Mouse (Mus musculus): Measurements from ENCODE around the gene Cadm4.

Gene Cadm4

DNA sequence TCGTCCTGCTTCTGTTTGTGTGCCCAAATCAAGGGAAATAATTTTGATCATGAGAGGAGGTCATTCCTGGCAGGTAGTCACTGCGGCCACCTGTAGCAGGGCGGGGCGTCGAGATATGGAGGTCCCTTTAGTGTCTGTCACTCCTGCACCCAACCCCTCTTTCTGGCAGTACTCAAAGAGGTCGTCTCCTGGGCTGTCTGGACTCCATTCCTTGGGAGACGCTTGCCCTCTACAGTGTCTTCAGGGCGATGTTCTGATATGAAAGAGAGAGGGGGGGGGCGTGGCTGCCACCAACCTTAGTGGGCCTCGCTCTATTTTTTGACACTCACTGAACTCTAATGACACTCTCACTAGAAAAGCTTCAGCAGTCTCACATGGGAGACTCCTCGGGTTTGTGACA is 47.8 kb downstream of the Cadm4 start:
- no peak for DNase-seq (ENCODE audit: extremely low read depth, low read depth)

DNA sequence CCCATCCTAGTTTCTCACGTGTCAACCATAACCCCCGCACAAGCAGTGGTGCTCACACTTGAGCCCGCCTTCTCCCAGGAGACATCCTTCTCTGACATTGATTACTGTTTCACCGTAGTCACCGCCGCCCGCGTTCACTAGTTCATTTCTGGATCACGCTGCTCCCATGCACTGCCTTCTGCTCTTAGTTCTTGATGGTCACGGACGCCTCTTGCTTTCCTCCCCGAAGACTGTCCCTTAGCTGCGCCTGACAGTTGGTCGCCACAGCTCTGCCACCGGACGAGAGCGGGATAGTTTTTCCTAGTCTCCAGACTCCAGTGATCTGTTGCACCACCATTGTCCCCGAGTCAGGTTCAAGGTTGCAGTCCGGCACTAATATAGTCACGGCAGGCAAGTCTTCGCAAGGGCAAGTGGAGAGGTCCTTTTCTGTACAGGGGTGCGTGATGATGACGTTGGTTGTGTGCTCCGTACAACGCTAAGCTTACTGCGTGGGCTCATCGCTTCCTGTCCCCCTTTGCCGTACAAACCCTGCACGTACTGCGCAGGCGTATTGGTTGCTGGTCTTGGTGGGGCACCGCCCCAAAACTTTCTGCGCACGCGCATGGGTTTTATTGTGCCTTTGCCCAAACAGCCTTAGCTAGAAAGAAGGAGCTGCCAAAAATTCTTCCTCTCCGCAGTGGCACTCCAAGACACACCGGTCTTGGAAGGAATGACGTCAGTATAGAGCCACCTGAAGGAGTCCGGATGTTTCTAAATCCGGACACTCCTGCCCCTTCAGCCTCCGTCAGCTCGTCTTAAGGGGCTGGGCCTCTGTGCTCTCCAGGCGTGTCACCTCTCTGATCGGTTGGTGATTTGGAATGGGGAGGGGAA is 48.5 kb downstream of the Cadm4 start, which contains the start of gene Irgq:
Gene Irgq (plus strand): TSS at position 628 of the 870 bp plus-strand sequence.
- DNase-seq (ENCODE audit: extremely low read depth, low read depth) = peak; percentile 97

DNA sequence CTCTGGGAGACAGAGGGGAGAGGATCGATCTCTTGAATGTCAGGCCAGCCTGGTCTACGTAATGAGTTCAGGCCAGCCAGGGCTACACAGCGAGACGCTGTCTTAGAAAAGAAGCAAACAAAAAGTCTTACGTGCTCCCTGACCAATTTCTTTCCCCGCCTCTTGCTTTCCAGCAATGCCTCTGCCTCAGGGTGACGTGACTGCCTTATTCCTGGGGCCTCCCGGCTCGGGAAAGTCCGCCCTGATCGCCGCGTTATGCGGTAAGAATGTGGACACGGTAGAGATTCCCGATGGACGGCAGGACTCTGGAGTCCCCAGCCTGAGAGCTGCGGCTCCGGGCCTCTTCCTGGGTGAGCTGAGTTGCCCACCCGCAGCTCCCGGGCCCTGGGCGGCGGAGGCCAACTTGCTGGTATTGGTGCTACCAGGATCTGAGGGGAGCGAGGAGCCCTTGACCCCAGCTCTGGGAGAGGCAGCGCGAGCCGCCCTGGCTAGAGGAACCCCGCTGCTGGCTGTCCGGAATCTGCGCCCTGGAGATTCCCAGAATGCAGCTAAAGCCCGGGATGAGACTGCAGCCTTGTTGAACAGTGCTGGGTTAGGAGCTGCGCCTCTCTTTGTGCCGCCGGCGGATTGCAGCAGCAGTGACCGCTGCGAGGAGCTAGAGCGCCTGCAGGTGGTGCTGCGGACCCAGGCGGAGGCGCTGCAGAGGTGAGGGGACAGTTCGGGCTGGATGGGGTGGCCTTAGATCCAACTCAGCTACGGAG is 49.6 kb downstream of the Cadm4 start:
- no peak for DNase-seq (ENCODE audit: extremely low read depth, low read depth)

- DNase-seq (ENCODE audit: extremely low read depth, low read depth) = no peak
Observed at GRCm38 (mm10) chr7:24533031-24533571, 51.3 kb downstream of the Cadm4 start.

DNA sequence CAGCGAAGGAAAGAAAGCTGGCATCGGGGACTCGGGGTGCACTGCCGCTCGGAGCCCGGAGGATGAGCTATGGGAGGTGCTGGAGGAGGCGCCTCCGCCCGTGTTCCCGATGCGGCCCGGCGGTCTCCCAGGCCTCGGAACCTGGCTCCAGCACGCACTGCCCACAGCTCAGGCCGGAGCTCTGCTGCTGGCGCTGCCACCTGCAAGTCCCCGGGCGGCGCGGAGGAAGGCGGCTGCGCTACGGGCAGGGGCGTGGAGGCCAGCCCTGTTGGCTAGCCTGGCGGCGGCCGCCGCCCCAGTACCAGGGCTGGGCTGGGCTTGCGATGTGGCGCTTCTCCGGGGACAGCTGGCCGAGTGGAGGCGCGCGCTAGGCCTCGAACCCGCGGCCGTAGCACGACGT is 52.0 kb downstream of the Cadm4 start:
- DNase-seq (ENCODE audit: extremely low read depth, low read depth) = no peak

DNA sequence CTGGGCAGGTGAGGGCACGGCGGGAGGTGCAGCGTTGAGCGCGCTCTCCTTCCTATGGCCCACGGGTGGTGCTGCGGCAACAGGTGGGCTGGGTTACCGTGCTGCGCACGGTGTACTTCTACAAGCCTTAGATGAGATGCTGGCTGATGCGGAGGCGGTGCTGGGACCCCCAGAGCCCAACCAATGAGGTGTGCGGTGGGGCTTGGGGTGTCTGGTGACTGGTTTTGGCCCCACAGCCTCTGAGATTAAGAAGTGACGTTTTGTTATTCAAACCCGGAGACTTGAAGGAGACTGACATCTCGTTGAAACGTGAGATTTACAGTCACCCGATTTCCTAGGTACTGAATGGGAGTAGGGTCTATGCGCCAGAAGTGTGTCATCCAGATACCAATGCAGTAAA is 52.5 kb downstream of the Cadm4 start:
- DNase-seq (ENCODE audit: extremely low read depth, low read depth) = no peak

- no peak for DNase-seq (ENCODE audit: extremely low read depth, low read depth)
Observed at GRCm38 (mm10) chr7:24537081-24537480, 55.3 kb downstream of the Cadm4 start.

GRCm38 (mm10) chr7:24537591-24537990 is 55.8 kb downstream of the Cadm4 start:
- DNase-seq (ENCODE audit: extremely low read depth, low read depth) = no peak

GRCm38 (mm10) chr7:24538154-24538553 is 56.3 kb downstream of the Cadm4 start:
- DNase-seq (ENCODE audit: extremely low read depth, low read depth) = no peak

GRCm38 (mm10) chr7:24538701-24539100 is 56.9 kb downstream of the Cadm4 start:
- DNase-seq (ENCODE audit: extremely low read depth, low read depth) = no peak

GRCm38 (mm10) chr7:24539686-24540085 is 57.9 kb downstream of the Cadm4 start:
- no peak for DNase-seq (ENCODE audit: extremely low read depth, low read depth)

- no peak for DNase-seq (ENCODE audit: extremely low read depth, low read depth)
Observed at GRCm38 (mm10) chr7:24544506-24544905, 62.7 kb downstream of the Cadm4 start.

DNA sequence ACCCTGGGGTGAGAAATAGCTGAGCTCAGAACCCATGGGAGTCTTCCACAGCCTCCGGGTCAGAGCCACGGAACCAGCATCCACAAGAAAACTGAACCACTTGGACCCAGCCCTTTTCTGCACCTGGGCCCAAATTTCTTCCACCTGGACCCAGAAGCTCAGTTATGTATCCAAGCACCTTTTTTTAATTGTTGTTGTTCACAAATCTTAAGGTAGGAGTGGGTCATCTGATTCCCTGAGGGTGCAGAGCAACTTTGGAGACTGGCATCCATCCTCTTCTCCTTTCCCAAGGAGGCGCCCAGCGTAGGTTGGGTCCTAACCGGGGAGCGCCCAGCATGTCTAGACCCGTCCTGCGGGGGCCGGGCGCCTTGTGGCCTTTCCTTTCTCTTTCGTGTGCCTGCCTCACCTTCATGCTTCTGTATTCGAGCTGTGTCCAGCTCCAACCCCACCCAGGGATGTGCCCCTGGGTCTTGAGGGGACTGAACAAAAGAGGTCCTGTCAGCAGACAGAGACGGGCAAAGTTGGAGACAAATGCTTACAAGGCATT is 64.3 kb downstream of the Cadm4 start, which contains the start of the genes Pinlyp and Xrcc1:
Gene Pinlyp (minus strand): TSS at position 51 of the 547 bp plus-strand sequence.
Gene Xrcc1 (plus strand): TSS at position 222 of the 547 bp plus-strand sequence.
- no peak for DNase-seq (ENCODE audit: extremely low read depth, low read depth)

GRCm38 (mm10) chr7:24546634-24547389 is 65.0 kb downstream of the Cadm4 start:
- DNase-seq (ENCODE audit: extremely low read depth, low read depth) = peak; percentile 98

- DNase-seq (ENCODE audit: extremely low read depth, low read depth) = no peak
Observed at GRCm38 (mm10) chr7:24547534-24548036, 65.8 kb downstream of the Cadm4 start.

GRCm38 (mm10) chr7:24551985-24552759 is 70.3 kb downstream of the Cadm4 start:
- no peak for DNase-seq (ENCODE audit: extremely low read depth, low read depth)
